Mouse (Mus musculus) liver, embryonic 11.5 days (tissue): ENCODE measurements around the gene Ticam1. TPM values are rescaled to one million over a fixed set of nuclear protein-coding genes. Genes with fewer than 3 reads are reported as not detected.
"Not testable (repeated sequence)": the region's sequence is repeated elsewhere in the genome, so short reads cannot be mapped to it uniquely, and the experiment has no call there.

Source experiments
- ATAC-seq: fragments of 200-750 bp; cut with Nextera tagmentation; replicated peaks from 2 replicates; pipeline ENCODE4 v1.8.0; 2017; ENCODE audit warnings: moderate number of reproducible peaks, mild to moderate bottlenecking, moderate TSS enrichment, moderate library complexity; ENCODE audit not compliant: low FRiP score
- DNase-seq: peaks from one replicate; pipeline ENCODE4 v3.0.0-alpha.2; 2017; ENCODE audit warnings: low spot score
- H3K27ac ChIP-seq: fragments of 300-500 bp; sonication (generic); 2 replicates; pipeline ENCODE4 v1.5.1; 2014; ENCODE audit warnings: mild to moderate bottlenecking, low read depth, low read length, control low read depth
- H3K27me3 ChIP-seq: fragments of 300-500 bp; sonication (generic); replicated peaks from 2 replicates; pipeline ENCODE4 v1.6.1; 2014; ENCODE audit warnings: low read length, mixed read lengths; ENCODE audit not compliant: control insufficient read depth, insufficient read depth
- H3K36me3 ChIP-seq: fragments of 300-500 bp; sonication (generic); 2 replicates; pipeline ENCODE4 v1.6.1; 2014; ENCODE audit warnings: mild to moderate bottlenecking, low read length, moderate library complexity, mixed read lengths; ENCODE audit not compliant: control insufficient read depth, insufficient read depth
- H3K4me1 ChIP-seq: fragments of 300-500 bp; sonication (generic); replicated peaks from 2 replicates; pipeline ENCODE4 v1.6.1; 2014; ENCODE audit warnings: low read length, mixed read lengths; ENCODE audit not compliant: control insufficient read depth, insufficient read depth
- H3K4me2 ChIP-seq: fragments of 300-500 bp; sonication (generic); 2 replicates; pipeline ENCODE4 v1.6.1; 2014; ENCODE audit warnings: mild to moderate bottlenecking, control low read depth, moderate library complexity
- H3K4me3 ChIP-seq: fragments of 300-500 bp; sonication (generic); 2 replicates; pipeline ENCODE4 v1.5.1; 2014; ENCODE audit warnings: low read depth, low read length, control low read depth
- H3K9ac ChIP-seq: fragments of 300-500 bp; sonication (generic); 2 replicates; pipeline ENCODE4 v1.6.1; 2014; ENCODE audit warnings: low read depth, low read length, control low read depth
- H3K9me3 ChIP-seq: fragments of 300-500 bp; sonication (generic); 2 replicates; pipeline ENCODE4 v1.6.1; 2016; ENCODE audit warnings: low read length, inconsistent platforms, mixed read lengths; ENCODE audit not compliant: control insufficient read depth
- WGBS: fragments of 180-500 bp; shearing (Covaris S2); extraction: QIAGEN DNeasy Blood & Tissue Kit; methylation state at CpG from one replicate; pipeline ENCODE4 v1.1.7; 2014; 5-methylcytosine and 5-hydroxymethylcytosine counted together
- polyA plus RNA-seq: library from polyadenylated mRNA; unstranded; fragments of >200 nt; fragmentation: Nextera tagmentation; extraction: Ambion mirVana; gene quantifications from 2 replicates; pipeline ENCODE4 v1.2.1, GENCODE M21; 2014

Ticam1 gene
- polyA plus RNA-seq, 1 experiment from 2014 or later, result 5.8 TPM

DNA sequence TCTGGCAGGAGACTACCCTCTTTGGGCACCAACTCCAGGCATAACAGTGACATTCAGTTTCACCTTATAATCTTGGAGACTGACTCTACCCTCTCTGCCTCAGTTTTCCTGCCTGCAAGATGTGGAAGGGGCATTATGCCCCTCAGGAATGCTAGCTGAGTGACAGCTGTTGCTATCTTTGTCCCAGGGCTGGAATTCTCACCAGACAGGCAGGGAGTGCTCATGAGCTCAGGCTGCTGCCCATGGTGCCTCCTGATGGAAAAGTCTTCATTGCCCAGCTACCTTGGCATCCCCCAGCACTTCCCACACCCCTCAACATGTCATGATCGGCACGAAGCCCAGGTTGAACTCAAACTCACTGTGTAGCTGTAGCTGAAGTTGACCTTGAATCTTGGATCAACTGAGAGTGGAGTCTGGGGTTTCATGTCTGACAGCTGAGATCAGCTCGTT is 13.9 kb downstream of the Ticam1 start:
- Histone ChIP-seq H3K4me1 (peaks cover 26% of the 10 kb centered on the region), H3K27me3 (no peaks in the 10 kb centered on the region), H3K9me3 (no peaks in the 10 kb centered on the region), H3K27ac (no peak overlapping the region), H3K4me3 (no peak overlapping the region), H3K9ac (no peak overlapping the region), H3K4me2 (no peak overlapping the region), H3K36me3 (peaks cover 27% of the 10 kb centered on the region)
- 72% methylated on average over 3 of the region's 3 CpGs for WGBS
- ATAC-seq, result no peak
- DNase-seq, result no peak

GRCm38 (mm10) chr17:56261166-56261565 is 15.4 kb downstream of the Ticam1 start:
- DNase-seq, result no peak
- Histone ChIP-seq H3K36me3 (peaks cover 27% of the 10 kb centered on the region), H3K9ac (0 out of 2 replicates have a peak overlapping the region, but pooled peaks have one; percentile 1), H3K27me3 (no peaks in the 10 kb centered on the region), H3K4me2 (no peak overlapping the region; the same call in 1 of the 2 replicates), H3K4me3 (0 out of 2 replicates have a peak overlapping the region, but pooled peaks have one; percentile 20), H3K4me1 (peaks cover 29% of the 10 kb centered on the region), H3K27ac (no peak overlapping the region), H3K9me3 (no peaks in the 10 kb centered on the region)
- WGBS, result 82% methylated on average over 3 of the region's 3 CpGs
- ATAC-seq, result no peak

GRCm38 (mm10) chr17:56259301-56260037 is 17.1 kb downstream of the Ticam1 start:
- peaks cover 33% of the 10 kb centered on the region for H3K4me1 ChIP-seq
- peaks cover 27% of the 10 kb centered on the region for H3K36me3 ChIP-seq
- WGBS, result 91% methylated on average over 10 of the region's 10 CpGs
- peak overlapping the region; percentile 10; the same call in 1 of the 2 replicates for H3K4me3 ChIP-seq
- H3K9ac ChIP-seq, result peak overlapping the region; percentile 14; the same call in 1 of the 2 replicates
- no peak overlapping the region for H3K27ac ChIP-seq
- DNase-seq, result no peak
- H3K27me3 ChIP-seq, result no peaks in the 10 kb centered on the region
- no peak for ATAC-seq
- peak overlapping the region; percentile 98 for H3K4me2 ChIP-seq
- no peaks in the 10 kb centered on the region for H3K9me3 ChIP-seq

DNA sequence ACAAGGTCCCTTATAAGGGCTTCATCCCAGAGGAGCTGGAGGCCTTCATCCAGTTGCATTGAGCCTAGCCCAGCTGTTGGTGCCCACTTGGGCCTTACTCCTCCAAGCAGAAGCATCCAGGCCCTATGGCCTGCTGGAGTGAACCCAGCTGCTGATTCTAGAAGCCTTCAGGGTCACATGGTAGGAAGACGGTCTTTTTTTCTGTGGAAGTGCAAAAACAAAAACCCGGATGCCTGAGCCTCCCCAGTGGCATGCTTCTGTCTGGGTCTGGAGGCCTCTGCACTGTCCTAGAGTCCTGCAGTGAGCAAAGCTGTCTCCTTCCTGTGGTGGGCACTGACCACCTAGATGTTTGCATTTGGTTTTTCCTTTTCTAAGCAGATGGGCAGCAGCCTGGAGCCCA is 17.8 kb downstream of the Ticam1 start:
- peak overlapping the region; percentile 98 for H3K4me2 ChIP-seq
- not testable (repeated sequence) for ATAC-seq, DNase-seq, H3K27ac ChIP-seq, H3K9me3 ChIP-seq, H3K27me3 ChIP-seq
- H3K4me3 ChIP-seq, result peak overlapping the region; percentile 79
- H3K4me1 ChIP-seq, result peaks cover 33% of the 10 kb centered on the region
- H3K9ac ChIP-seq, result 0 out of 2 replicates have a peak overlapping the region, but pooled peaks have one; percentile 20
- WGBS, result 58% methylated on average over 2 of the region's 2 CpGs
- peaks cover 27% of the 10 kb centered on the region for H3K36me3 ChIP-seq

GRCm38 (mm10) chr17:56258269-56258668 is 18.3 kb downstream of the Ticam1 start:
- 85% methylated on average over 19 of the region's 19 CpGs for WGBS
- H3K4me2 ChIP-seq, result peak overlapping the region; percentile 98
- DNase-seq, H3K9me3 ChIP-seq, H3K9ac ChIP-seq, ATAC-seq, H3K27ac ChIP-seq, H3K27me3 ChIP-seq: not testable (repeated sequence)
- peaks cover 33% of the 10 kb centered on the region for H3K4me1 ChIP-seq
- H3K36me3 ChIP-seq, result peaks cover 27% of the 10 kb centered on the region
- peak overlapping the region; percentile 79 for H3K4me3 ChIP-seq

DNA sequence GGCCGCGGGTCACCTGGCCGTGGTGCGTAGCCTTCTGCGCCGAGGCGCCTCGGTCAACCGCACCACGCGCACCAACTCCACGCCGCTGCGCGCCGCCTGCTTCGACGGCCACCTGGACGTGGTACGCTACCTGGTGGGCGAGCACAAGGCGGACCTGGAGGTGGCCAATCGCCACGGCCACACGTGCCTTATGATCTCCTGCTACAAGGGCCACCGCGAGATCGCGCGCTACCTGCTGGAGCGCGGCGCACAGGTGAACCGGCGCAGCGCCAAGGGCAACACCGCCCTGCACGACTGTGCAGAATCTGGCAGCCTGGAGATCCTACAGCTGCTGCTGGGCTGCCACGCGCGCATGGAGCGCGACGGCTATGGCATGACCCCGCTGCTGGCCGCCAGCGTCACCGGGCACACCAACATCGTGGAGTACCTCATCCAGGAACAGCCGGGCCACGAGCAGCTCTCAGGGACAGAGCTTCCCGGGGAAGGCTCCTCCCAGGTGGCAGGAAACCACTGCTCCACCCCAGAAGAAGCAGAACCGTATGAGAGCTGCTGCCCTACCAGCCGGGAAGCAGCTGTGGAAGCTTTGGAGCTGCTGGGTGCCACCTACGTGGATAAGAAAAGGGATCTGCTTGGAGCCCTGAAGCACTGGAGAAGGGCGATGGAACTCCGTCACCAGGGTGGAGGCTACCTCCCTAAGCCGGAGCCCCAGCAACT is 19.2 kb downstream of the Ticam1 start:
- ATAC-seq, result 0 out of 2 replicates have a peak, but pooled peaks have one; percentile 2

GRCm38 (mm10) chr17:56256239-56256881 is 20.2 kb downstream of the Ticam1 start, which contains the start of gene Fem1a:
Gene Fem1a, plus strand, starts transcription at chr17:56256810.
- H3K9me3 ChIP-seq, result no peaks in the 10 kb centered on the region
- DNase-seq (peak; percentile 87), ATAC-seq (peak; percentile 89)
- under 1% methylated on average over 28 of the region's 28 CpGs for WGBS
- H3K4me3 ChIP-seq, result peak within 1 kb of the TSS; percentile 79
- H3K27ac ChIP-seq, result peak within 1 kb of the TSS; percentile 93
- H3K36me3 ChIP-seq, result peaks cover 26% of the 10 kb centered on the region
- peak within 1 kb of the TSS; percentile 78 for H3K9ac ChIP-seq
- H3K4me1 ChIP-seq, result peaks cover 33% of the 10 kb centered on the region
- no peaks in the 10 kb centered on the region for H3K27me3 ChIP-seq
- peak within 1 kb of the TSS; percentile 98 for H3K4me2 ChIP-seq

More for the DNA sequence above, 19.2 kb downstream of the Ticam1 start:
- Histone ChIP-seq H3K4me1 (peaks cover 33% of the 10 kb centered on the region), H3K27me3 (no peaks in the 10 kb centered on the region), H3K9me3 (no peaks in the 10 kb centered on the region), H3K4me2 (peak overlapping the region; percentile 98), H3K36me3 (peaks cover 27% of the 10 kb centered on the region), H3K27ac (no peak overlapping the region), H3K4me3 (peak overlapping the region; percentile 79), H3K9ac (peak overlapping the region; percentile 78)
- WGBS, result 8% methylated on average over 54 of the region's 58 CpGs
- peak; percentile 36 for DNase-seq

DNA sequence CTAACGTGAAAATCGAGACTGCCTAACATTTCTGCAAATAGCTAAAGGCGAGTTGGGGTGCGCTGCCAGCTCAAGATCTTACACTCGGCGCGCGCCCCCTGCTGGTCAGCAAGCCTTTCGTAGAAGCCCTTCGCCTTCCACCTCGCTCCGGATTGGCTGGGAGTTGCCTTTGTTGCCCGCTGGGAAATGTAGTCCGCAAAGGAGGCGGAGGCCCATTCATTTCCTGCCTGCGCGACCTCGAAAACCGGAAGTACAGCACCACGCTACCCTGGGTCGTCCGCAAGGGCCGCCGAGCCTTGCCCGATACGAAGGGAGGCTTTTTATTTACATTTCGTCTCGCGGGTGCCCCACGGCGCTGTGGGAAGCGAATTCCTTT is 20.7 kb downstream of the Ticam1 start:
- under 1% methylated on average over 32 of the region's 32 CpGs for WGBS
- Histone ChIP-seq H3K27me3 (no peaks in the 10 kb centered on the region), H3K27ac (peak overlapping the region; percentile 93), H3K4me2 (peak overlapping the region; percentile 91), H3K9ac (peak overlapping the region; percentile 64), H3K4me3 (peak overlapping the region; percentile 79), H3K4me1 (peaks cover 36% of the 10 kb centered on the region), H3K36me3 (peaks cover 22% of the 10 kb centered on the region), H3K9me3 (no peaks in the 10 kb centered on the region)
- ATAC-seq (peak; percentile 89), DNase-seq (peak; percentile 95)
